Mouse (Mus musculus): ENCODE results near the gene Gm10134. TPM values are rescaled to one million over a fixed set of nuclear protein-coding genes. Genes with fewer than 3 reads are reported as not detected.
"Not testable (repeated sequence)": the region's sequence is repeated elsewhere in the genome, so short reads cannot be mapped to it uniquely, and the experiment has no call there.

The Gm10134 gene
- 1.7 and 2.2 TPM in 2 replicates for polyA plus RNA-seq (2015; fragmentation: Nextera tagmentation; extraction: Ambion mirVana)

DNA sequence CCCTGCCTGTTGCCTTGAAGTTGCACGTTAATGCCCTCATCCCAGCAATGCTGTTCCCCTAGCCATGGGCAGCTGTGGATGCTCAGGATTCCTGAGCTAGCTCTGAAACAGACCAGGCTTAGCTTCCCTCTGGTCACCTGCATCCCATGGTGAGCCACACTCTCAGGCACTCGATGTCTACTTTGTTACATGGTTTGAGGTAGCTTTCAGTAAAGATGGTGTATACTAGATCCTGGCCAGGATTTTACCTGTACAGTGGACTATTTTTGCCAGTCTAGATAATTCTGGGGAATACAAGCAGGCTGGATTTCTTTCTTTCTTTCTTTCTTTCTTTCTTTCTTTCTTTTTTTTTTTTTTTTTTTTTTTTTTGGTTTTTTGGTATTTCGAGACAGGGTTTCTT, at the start of gene Gm10134:
Gene Gm10134, plus strand, starts transcription at position 301 of the 400 bp plus-strand sequence.
- H3K9ac ChIP-seq = no peak within 1 kb of the TSS
- no peak within 1 kb of the TSS for H3K4me3 ChIP-seq (replicated peaks)
- no peak for ATAC-seq (ENCODE audit: insufficient number of reproducible peaks, low FRiP score, low TSS enrichment, low read depth)
- no peaks in the 10 kb centered on the region for H3K9me3 ChIP-seq (replicated peaks)
- no peak within 1 kb of the TSS for H3K4me2 ChIP-seq (replicated peaks)
- H3K4me1 ChIP-seq = no peaks in the 10 kb centered on the region
- no peaks in the 10 kb centered on the region for H3K36me3 ChIP-seq
- WGBS = 69% methylated on average over 3 of the region's 3 CpGs
- no peaks in the 10 kb centered on the region for H3K27me3 ChIP-seq
- no peak within 1 kb of the TSS for H3K27ac ChIP-seq (replicated peaks)

DNA sequence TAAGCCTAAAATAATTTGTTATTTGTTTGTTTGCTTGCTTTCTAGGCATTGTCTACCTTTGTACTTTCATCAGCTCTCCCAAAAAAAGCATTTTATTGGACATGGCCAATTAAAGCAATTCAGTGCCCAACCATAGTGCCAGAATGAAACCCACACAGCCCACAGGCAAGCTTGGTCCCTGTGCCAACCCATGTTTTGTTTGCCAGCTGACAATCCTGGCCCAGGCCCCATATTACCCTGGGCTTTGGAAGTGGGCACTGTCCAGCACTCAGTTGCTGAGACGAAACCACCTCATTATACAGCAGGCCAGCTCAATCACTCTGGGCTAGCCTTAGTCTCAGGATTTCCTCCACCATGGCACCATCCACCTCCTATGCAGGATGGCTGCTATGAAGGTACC, 49.3 kb upstream of the Gm10134 start:
- Histone ChIP-seq H3K9ac (no peak overlapping the region), H3K4me1 (no peaks in the 10 kb centered on the region), H3K27ac (replicated peaks) (no peak overlapping the region), H3K4me3 (replicated peaks) (no peak overlapping the region), H3K27me3 (no peaks in the 10 kb centered on the region), H3K4me2 (replicated peaks) (no peak overlapping the region), H3K9me3 (replicated peaks) (no peaks in the 10 kb centered on the region), H3K36me3 (peaks cover 14% of the 10 kb centered on the region)
- 61% methylated on average over 1 of the region's 1 CpGs for WGBS
- no peak for ATAC-seq (ENCODE audit: insufficient number of reproducible peaks, low FRiP score, low TSS enrichment, low read depth)

DNA sequence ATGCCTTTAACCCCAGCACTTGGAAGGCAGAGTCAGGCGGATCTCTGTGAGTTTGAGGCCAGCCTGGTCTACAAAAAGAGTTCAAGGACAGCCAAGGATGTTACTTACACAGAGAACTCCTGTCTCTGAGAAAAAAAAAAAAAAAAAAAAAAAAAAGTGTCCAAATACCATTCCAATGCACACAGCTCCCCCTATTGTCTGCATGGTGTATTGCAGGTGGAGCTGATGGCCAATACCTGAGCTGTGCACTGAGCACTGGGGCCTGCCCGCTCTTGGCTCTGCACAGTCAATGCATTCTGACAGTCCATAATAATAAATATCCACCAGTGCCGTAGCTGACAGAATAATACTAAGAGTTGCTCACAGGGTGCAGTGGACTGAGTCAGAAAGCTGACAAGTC, 42.0 kb upstream of the Gm10134 start:
- H3K9me3 ChIP-seq (replicated peaks) = no peaks in the 10 kb centered on the region
- H3K4me1 ChIP-seq = peaks cover 14% of the 10 kb centered on the region
- ATAC-seq (ENCODE audit: insufficient number of reproducible peaks, low FRiP score, low TSS enrichment, low read depth) = no peak
- WGBS = 38% methylated on average over 3 of the region's 3 CpGs
- H3K4me2 ChIP-seq (replicated peaks) = no peak overlapping the region
- H3K27ac ChIP-seq (replicated peaks) = no peak overlapping the region
- H3K36me3 ChIP-seq = no peaks in the 10 kb centered on the region
- H3K9ac ChIP-seq = no peak overlapping the region
- no peak overlapping the region for H3K4me3 ChIP-seq (replicated peaks)
- peaks cover 3% of the 10 kb centered on the region for H3K27me3 ChIP-seq

DNA sequence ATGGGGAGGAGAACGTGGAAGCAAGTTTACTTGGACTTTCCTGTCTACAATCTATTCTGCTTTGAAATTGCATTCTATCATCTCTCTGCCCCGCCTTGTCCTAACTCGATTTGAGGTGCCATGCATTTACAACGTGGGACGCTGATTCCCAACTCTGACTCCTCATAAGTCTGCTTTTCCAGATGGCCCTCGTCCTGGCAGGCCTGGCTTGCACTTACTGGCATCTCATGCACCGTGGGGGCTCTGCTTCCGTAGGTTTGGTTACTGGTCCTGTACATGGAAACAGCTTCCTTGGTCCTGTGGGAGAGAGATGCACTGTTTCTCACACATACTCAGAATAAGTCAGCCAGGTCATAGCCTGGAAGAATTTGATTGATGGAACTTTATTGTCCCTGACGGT, 41.0 kb upstream of the Gm10134 start:
- no peak overlapping the region for H3K27ac ChIP-seq (replicated peaks)
- H3K36me3 ChIP-seq = peaks cover 10% of the 10 kb centered on the region
- H3K27me3 ChIP-seq = peaks cover 3% of the 10 kb centered on the region
- no peak for ATAC-seq (ENCODE audit: insufficient number of reproducible peaks, low FRiP score, low TSS enrichment, low read depth)
- no peaks in the 10 kb centered on the region for H3K9me3 ChIP-seq (replicated peaks)
- H3K4me1 ChIP-seq = peaks cover 17% of the 10 kb centered on the region
- 78% methylated on average over 9 of the region's 9 CpGs for WGBS
- no peak overlapping the region for H3K9ac ChIP-seq
- no peak overlapping the region for H3K4me2 ChIP-seq (replicated peaks)
- no peak overlapping the region for H3K4me3 ChIP-seq (replicated peaks)

DNA sequence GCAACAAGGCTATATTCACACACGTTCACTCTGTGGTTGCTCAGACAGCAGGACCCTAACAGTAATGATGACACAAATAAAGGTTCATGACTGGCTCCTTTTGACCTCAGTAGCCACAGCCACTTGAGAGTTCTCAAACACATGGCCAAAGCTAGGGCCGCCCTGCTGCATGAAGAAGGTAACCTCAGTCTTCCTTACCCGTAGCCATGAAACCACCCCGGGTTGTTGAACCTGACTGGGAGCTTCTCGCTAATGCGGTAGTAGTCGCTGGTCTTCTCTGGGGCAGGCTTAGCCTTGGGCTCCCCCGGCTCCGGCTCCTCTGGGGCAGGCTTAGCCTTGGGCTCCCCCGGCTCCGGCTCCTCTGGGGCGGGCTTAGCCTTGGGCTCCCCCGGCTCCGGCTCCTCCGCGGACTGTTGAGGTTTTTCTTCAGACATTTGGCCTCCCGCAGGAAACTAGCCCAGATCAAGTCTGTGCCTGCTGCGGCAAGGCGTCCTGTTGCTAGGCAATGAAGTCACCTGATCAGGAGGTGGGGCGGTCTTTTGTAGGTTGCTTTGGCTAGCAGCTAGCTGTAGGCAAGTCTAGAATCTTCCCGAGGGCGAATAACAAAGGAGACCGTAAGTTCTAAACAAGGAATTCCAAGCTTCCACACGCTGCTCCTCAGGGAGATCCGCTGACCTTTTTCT, 39.9 kb upstream of the Gm10134 start, which contains the start of gene 1700007K13Rik:
Gene 1700007K13Rik, minus strand, starts transcription at position 497 of the 683 bp plus-strand sequence.
- H3K4me3 ChIP-seq (replicated peaks) = peak within 1 kb of the TSS; percentile 28
- H3K4me1 ChIP-seq = peaks cover 17% of the 10 kb centered on the region
- peaks cover 20% of the 10 kb centered on the region for H3K36me3 ChIP-seq
- H3K27me3 ChIP-seq = peaks cover 3% of the 10 kb centered on the region
- no peaks in the 10 kb centered on the region for H3K9me3 ChIP-seq (replicated peaks)
- no peak within 1 kb of the TSS for H3K27ac ChIP-seq (replicated peaks)
- no peak within 1 kb of the TSS for H3K9ac ChIP-seq
- H3K4me2 ChIP-seq (replicated peaks) = peak within 1 kb of the TSS; percentile 45
- peak; percentile 66 for ATAC-seq (ENCODE audit: insufficient number of reproducible peaks, low FRiP score, low TSS enrichment, low read depth)
- WGBS = 5% methylated on average over 25 of the region's 25 CpGs

DNA sequence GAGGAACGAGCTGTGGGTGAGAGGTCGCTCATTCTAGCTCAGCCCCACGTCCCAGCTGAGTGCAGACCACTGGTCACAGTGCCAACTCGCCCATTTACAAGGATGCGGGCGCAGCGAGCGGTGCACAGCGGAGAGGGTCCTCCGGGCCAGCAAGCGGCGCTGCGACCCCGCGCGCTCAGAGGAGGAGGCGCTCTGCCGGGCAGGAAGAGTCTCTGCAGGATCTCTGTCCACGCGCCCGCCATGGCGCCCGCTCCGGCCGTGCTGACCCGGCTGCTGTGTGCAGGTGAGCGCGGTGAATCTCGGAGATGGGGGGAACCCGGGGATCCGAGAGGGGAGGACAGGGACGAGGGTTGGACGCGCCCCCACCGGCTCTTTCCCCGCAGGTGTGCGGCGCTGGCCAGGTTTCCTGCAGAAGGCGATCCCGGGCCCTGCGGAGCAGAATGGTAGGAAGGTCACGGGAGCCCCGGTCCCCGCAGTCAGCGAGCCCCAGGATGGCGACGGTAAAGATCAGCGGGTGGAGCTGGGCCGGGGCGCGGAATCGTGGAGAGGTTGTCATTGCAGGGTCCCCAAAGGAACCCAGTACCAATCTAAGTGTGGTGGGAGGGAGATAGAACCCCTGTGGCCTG, 37.9 kb upstream of the Gm10134 start, which contains the start of gene Mrps2:
Gene Mrps2, plus strand, starts transcription at position 207 of the 626 bp plus-strand sequence.
- Histone ChIP-seq H3K27ac (replicated peaks) (no peak within 1 kb of the TSS), H3K9ac (peak within 1 kb of the TSS; percentile 96), H3K27me3 (peaks cover 3% of the 10 kb centered on the region), H3K4me2 (replicated peaks) (peak within 1 kb of the TSS; percentile 71), H3K4me1 (peaks cover 17% of the 10 kb centered on the region), H3K36me3 (peaks cover 40% of the 10 kb centered on the region), H3K4me3 (replicated peaks) (peak within 1 kb of the TSS; percentile 97), H3K9me3 (replicated peaks) (no peaks in the 10 kb centered on the region)
- 0% methylated on average over 52 of the region's 52 CpGs for WGBS
- ATAC-seq (ENCODE audit: insufficient number of reproducible peaks, low FRiP score, low TSS enrichment, low read depth) = peak; percentile 90

DNA sequence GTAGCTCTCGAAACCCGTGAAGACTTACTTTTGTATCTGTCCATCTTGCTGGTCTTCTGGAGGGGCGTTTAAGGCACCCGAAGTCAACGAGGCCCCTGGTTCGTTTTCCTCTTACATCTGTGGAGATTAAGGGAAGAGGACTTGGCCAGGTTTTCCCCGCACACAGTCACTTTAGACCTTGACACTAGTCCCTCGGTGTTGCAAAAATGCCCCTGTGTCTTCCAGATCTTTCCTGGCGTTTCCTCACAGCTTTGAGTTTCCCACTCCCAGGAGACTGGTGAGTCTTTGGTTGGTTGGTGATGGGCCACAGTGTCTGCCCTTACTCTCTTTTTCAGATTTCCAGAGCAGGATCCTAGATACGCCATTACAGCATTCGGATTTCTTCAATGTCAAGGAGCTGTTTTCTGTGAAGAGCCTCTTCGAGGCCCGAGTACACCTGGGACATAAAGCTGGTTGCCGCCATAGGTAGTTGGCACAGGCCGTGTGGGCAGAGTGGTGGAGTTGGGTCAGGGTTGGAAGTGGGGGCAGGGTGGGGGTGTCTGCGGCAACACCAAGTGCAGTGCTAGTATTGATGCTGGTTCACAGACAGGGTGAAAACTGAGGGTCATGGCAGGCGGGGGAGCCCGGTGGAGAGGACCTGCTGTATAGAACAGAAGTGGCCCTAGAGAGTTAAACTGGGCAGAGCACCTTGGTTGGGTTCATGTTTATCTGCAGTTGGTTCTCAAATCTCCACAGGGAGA, 37.2 kb upstream of the Gm10134 start:
- H3K4me3 ChIP-seq (replicated peaks) = peak overlapping the region; percentile 97
- WGBS = 52% methylated on average over 18 of the region's 18 CpGs
- H3K9ac ChIP-seq = peak overlapping the region; percentile 96
- peaks cover 17% of the 10 kb centered on the region for H3K4me1 ChIP-seq
- H3K36me3 ChIP-seq = peaks cover 40% of the 10 kb centered on the region
- H3K27ac ChIP-seq (replicated peaks) = no peak overlapping the region
- H3K27me3 ChIP-seq = peaks cover 3% of the 10 kb centered on the region
- ATAC-seq (ENCODE audit: insufficient number of reproducible peaks, low FRiP score, low TSS enrichment, low read depth) = no peak
- peak overlapping the region; percentile 71 for H3K4me2 ChIP-seq (replicated peaks)
- no peaks in the 10 kb centered on the region for H3K9me3 ChIP-seq (replicated peaks)

DNA sequence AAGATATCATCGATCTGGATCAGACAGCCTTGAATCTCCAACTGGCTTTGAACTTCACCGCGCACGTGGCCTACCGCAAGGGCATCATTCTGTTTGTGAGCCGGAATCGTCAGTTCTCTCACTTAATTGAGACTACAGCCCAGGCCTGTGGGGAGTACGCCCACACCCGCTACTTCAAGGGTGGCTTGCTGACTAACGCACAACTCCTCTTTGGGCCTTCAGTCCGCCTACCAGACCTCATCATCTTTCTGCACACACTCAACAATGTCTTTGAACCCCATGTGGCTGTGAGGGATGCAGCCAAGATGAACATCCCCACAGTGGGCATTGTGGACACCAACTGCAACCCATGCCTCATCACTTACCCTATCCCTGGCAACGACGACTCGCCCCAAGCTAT, 36.4 kb upstream of the Gm10134 start:
- no peak overlapping the region for H3K4me2 ChIP-seq (replicated peaks)
- WGBS = 98% methylated on average over 14 of the region's 14 CpGs

DNA sequence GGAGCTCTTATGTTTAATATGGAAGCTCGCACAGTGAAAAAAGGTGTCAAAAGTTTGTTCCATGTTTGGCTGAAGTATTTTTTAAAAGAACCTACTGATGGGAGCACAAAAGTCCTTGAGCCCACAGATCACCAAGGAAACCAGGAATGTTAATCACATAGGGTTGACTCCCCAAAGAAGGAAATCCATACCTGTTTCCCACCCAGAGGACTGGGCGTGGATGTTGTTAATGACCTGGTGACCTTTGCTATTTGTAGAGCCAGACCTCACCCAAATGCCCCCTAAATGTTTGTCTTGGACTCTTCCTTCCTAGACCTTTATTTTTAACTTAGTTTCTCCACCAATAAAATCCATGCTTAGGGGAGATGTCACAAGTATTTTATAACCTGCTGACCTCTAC, 35.3 kb upstream of the Gm10134 start:
- Histone ChIP-seq H3K27me3 (no peaks in the 10 kb centered on the region; the same call in 1 of the 2 replicates), H3K9me3 (replicated peaks) (no peaks in the 10 kb centered on the region), H3K4me1 (peaks cover 17% of the 10 kb centered on the region), H3K27ac (replicated peaks) (no peak overlapping the region), H3K4me3 (replicated peaks) (no peak overlapping the region), H3K9ac (no peak overlapping the region), H3K4me2 (replicated peaks) (no peak overlapping the region), H3K36me3 (peaks cover 40% of the 10 kb centered on the region)
- no peak for ATAC-seq (ENCODE audit: insufficient number of reproducible peaks, low FRiP score, low TSS enrichment, low read depth)
- 94% methylated on average over 2 of the region's 2 CpGs for WGBS

More for the DNA sequence above, 36.4 kb upstream of the Gm10134 start:
- H3K9me3 ChIP-seq (replicated peaks) = no peaks in the 10 kb centered on the region
- no peak overlapping the region for H3K9ac ChIP-seq
- H3K27ac ChIP-seq (replicated peaks) = no peak overlapping the region
- peaks cover 17% of the 10 kb centered on the region for H3K4me1 ChIP-seq
- peaks cover 3% of the 10 kb centered on the region for H3K27me3 ChIP-seq
- no peak overlapping the region for H3K4me3 ChIP-seq (replicated peaks)
- H3K36me3 ChIP-seq = peaks cover 40% of the 10 kb centered on the region
- no peak for ATAC-seq (ENCODE audit: insufficient number of reproducible peaks, low FRiP score, low TSS enrichment, low read depth)

DNA sequence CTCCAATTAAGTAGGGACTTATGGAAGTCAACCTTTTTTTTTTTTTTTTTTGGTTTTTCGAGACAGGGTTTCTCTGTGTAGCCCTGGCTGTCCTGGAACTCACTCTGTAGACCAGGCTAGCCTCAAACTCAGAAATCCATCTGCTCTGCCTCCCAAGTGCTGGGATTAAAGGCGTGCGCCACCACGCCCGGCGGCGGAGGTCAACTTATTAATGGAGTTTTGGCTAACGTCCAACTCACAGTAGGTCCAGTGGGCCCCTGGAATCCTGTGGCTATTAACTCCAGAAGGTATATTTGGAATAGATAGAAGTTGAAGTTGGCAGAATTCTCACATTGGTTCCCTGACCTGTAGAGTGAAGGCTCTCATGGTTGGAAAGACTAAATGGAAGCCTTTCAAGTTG, 33.9 kb upstream of the Gm10134 start:
- not testable (repeated sequence) for H3K4me3 ChIP-seq (replicated peaks); ATAC-seq (ENCODE audit: insufficient number of reproducible peaks, low FRiP score, low TSS enrichment, low read depth); H3K27ac ChIP-seq (replicated peaks); H3K9ac ChIP-seq; H3K9me3 ChIP-seq (replicated peaks); H3K27me3 ChIP-seq; H3K4me1 ChIP-seq; H3K4me2 ChIP-seq (replicated peaks)
- WGBS = 93% methylated on average over 8 of the region's 8 CpGs
- H3K36me3 ChIP-seq = peaks cover 40% of the 10 kb centered on the region

DNA sequence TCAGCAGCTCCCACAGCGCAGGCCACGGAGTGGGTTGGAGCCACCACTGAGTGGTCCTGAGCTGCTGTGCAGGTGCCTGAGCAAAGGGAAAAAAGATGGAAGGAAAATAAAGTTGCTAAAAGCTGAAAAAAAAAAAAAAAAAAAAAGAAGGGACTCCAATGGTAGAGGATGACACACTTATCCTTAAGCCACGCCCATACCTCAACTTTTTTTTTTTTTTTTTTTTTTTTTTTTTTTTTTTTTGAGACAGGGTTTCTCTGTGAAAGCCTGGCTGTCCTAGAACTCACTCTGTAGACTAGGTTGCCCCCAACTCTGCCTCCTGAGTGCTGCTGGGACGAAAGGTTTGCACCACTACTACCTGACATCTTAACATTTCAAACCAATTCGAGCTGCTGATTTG, 27.9 kb upstream of the Gm10134 start:
- not testable (repeated sequence) for H3K9ac ChIP-seq; H3K27me3 ChIP-seq; H3K27ac ChIP-seq (replicated peaks); H3K4me2 ChIP-seq (replicated peaks); ATAC-seq (ENCODE audit: insufficient number of reproducible peaks, low FRiP score, low TSS enrichment, low read depth); H3K36me3 ChIP-seq; H3K9me3 ChIP-seq (replicated peaks); H3K4me1 ChIP-seq; H3K4me3 ChIP-seq (replicated peaks)
- WGBS = 89% methylated on average over 5 of the region's 5 CpGs
